Mouse (Mus musculus) neural tube, embryonic 11.5 days (tissue): ENCODE results near the gene Hoxa2. TPM values are rescaled to one million over a fixed set of nuclear protein-coding genes. Genes with fewer than 3 reads are reported as not detected.

Experiments
- ATAC-seq: fragments of 200-750 bp; cut with Nextera tagmentation; 2 replicates; pipeline ENCODE4 v1.8.0; 2017; ENCODE audit warnings: moderate number of reproducible peaks, mild to moderate bottlenecking, moderate TSS enrichment, moderate library complexity; ENCODE audit not compliant: insufficient read depth, low FRiP score, low TSS enrichment
- DNase-seq: peaks from one replicate; pipeline ENCODE4 v3.0.0-alpha.2; 2015; ENCODE audit warnings: low spot score
- H3K27ac ChIP-seq: fragments of 300-500 bp; sonication (generic); 2 replicates; pipeline ENCODE4 v1.5.1; 2014; ENCODE audit warnings: low read depth, mild to moderate bottlenecking, low read length
- H3K27me3 ChIP-seq: fragments of 300-500 bp; sonication (generic); 2 replicates; pipeline ENCODE4 v1.6.1; 2014; ENCODE audit warnings: mild to moderate bottlenecking, low read length, mixed read lengths; ENCODE audit not compliant: control insufficient read depth, insufficient read depth
- H3K36me3 ChIP-seq: fragments of 300-500 bp; sonication (generic); 2 replicates; pipeline ENCODE4 v1.6.1; 2014; ENCODE audit warnings: mild to moderate bottlenecking, low read length, moderate library complexity, mixed read lengths; ENCODE audit not compliant: control insufficient read depth, insufficient read depth
- H3K4me1 ChIP-seq: fragments of 300-500 bp; sonication (generic); 2 replicates; pipeline ENCODE4 v1.6.1; 2014; ENCODE audit warnings: low read length, mixed read lengths; ENCODE audit not compliant: control insufficient read depth, insufficient read depth
- H3K4me2 ChIP-seq: fragments of 300-500 bp; sonication (generic); 2 replicates; pipeline ENCODE4 v1.6.1; 2014; ENCODE audit warnings: low read depth, mild to moderate bottlenecking, moderate library complexity
- H3K4me3 ChIP-seq: fragments of 300-500 bp; sonication (generic); 2 replicates; pipeline ENCODE4 v1.5.1; 2014; ENCODE audit warnings: low read depth, low read length
- H3K9ac ChIP-seq: fragments of 300-500 bp; sonication (generic); 2 replicates; pipeline ENCODE4 v1.6.1; 2014; ENCODE audit warnings: mild to moderate bottlenecking, low read length
- H3K9me3 ChIP-seq: fragments of 300-500 bp; sonication (generic); 2 replicates; pipeline ENCODE4 v1.6.1; 2016; ENCODE audit warnings: low read length; ENCODE audit not compliant: control insufficient read depth
- WGBS: fragments of 180-500 bp; shearing (Covaris S2); extraction: QIAGEN DNeasy Blood & Tissue Kit; methylation state at CpG from one replicate; pipeline ENCODE4 v1.1.7; 2014; 5-methylcytosine and 5-hydroxymethylcytosine counted together
- polyA plus RNA-seq: library from polyadenylated mRNA; unstranded; fragments of >200 nt; fragmentation: Nextera tagmentation; extraction: Ambion mirVana; gene quantifications from 2 replicates; pipeline ENCODE4 v1.2.1, GENCODE M21; 2014

Gene Hoxa2
- polyA plus RNA-seq, 1 experiment from 2014 or later: 37.5 TPM

DNA sequence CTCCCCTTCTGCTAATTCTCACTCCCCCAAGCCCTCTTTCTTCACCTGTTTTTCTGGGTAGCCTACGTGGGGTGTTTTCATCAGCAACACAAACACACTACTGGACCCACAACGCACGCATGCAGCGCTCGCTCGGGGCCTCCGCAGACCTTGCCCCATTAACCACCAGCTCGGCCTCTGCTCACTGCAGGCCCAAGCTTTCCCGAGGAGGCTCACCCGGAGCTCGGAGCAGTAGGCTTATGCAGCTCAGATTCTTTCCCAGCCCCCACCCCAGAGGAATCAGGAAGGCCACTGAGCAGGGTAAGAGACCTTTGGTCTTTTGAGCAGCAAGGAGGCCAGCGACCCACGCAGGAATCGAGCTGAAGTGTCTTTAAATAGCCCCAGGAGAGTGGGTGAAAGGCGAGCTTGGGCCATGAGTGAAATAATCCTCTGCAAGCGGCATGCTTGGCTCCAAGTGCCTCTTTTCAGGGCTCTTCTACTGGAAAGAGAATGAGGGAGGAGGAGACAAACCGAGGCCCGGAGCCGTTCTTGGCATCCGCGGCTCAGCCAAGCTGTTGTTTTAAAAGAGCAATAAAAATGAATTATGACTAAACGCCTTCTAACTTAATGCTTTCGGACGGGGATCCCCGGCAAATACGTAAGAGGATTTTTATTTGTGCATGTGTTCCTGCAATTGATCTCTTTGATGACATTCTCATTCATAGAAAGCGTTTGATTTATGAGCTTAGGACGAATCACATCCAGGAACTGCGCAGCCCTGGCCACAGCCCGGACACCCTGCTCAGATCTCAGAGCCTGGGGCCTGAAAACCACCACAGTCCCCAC is 3.9 kb downstream of the Hoxa2 start:
- Histone ChIP-seq H3K27ac (peak overlapping the region; percentile 99), H3K9me3 (no peaks in the 10 kb centered on the region), H3K4me2 (peak overlapping the region; percentile 78), H3K9ac (peak overlapping the region; percentile 96), H3K4me1 (peaks cover 35% of the 10 kb centered on the region), H3K4me3 (peak overlapping the region; percentile 91), H3K27me3 (no peaks in the 10 kb centered on the region), H3K36me3 (no peaks in the 10 kb centered on the region; the same call in 1 of the 2 replicates)
- peak; percentile 83 for DNase-seq
- under 1% methylated on average over 30 of the region's 30 CpGs for WGBS
- ATAC-seq: peak; percentile 43; the same call in 1 of the 2 replicates

DNA sequence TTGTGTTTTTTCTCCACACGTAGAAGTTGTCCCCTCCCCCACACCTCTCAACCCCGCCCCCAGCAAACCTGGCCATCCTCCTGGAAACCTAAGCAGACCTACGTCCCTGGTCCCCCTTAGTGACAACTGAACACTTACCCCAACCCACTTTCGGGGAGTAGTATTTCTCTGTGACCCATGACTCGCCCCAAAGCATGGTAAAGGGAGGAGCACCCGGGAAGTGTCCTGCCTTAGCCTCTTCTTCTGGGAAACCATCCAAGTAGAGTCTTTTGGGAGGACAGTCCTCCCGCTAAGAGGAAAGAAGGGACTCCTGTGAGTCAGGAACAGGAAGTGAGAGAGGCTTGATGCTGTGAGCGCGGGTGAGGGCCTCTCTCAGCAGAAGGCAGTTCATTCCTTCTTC is 4.7 kb downstream of the Hoxa2 start:
- peaks cover 38% of the 10 kb centered on the region for H3K4me1 ChIP-seq
- H3K27me3 ChIP-seq: no peaks in the 10 kb centered on the region
- H3K9ac ChIP-seq: peak overlapping the region; percentile 96
- peak overlapping the region; percentile 78 for H3K4me2 ChIP-seq
- no peaks in the 10 kb centered on the region; the same call in 1 of the 2 replicates for H3K36me3 ChIP-seq
- peak overlapping the region; percentile 99 for H3K27ac ChIP-seq
- H3K9me3 ChIP-seq: no peaks in the 10 kb centered on the region
- DNase-seq (peak; percentile 58), ATAC-seq (no peak)
- H3K4me3 ChIP-seq: peak overlapping the region; percentile 91
- 0% methylated on average over 9 of the region's 9 CpGs for WGBS

DNA sequence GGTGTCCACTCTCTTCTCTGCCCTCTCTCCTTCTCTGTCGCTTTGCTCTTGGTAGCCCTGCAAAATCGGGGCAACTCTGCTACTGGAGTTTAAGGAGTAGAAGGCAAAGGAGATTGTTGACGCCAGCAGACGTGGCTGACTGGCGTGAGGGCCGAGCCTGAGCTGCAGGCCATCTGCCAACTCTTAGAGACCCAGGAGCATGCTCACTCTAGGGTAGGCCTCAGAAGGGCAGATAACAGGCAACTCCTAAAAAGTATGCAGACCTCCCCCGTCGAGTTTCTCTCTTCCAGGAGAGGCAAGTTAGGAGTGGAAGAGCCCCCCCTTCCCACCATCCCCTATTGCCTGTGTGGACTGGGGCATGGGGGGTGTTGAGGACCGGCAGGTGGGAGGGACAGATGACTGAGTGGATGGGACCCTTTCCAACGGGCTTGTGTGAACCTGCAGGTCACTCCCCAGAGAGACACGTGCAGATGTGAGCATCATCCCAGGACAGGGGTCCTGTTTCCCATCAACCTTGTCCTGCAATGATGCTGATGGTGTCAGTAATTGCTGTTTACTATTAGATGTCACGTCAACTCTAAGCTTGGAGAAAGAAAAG is 5.4 kb downstream of the Hoxa2 start:
- H3K9me3 ChIP-seq: no peaks in the 10 kb centered on the region
- peak overlapping the region; percentile 96 for H3K9ac ChIP-seq
- no peaks in the 10 kb centered on the region for H3K27me3 ChIP-seq
- H3K4me2 ChIP-seq: peak overlapping the region; percentile 78
- no peaks in the 10 kb centered on the region; the same call in 1 of the 2 replicates for H3K36me3 ChIP-seq
- peaks cover 41% of the 10 kb centered on the region for H3K4me1 ChIP-seq
- peak overlapping the region; percentile 91 for H3K4me3 ChIP-seq
- DNase-seq (peak; percentile 65), ATAC-seq (no peak)
- 1% methylated on average over 12 of the region's 12 CpGs for WGBS
- peak overlapping the region; percentile 99 for H3K27ac ChIP-seq

DNA sequence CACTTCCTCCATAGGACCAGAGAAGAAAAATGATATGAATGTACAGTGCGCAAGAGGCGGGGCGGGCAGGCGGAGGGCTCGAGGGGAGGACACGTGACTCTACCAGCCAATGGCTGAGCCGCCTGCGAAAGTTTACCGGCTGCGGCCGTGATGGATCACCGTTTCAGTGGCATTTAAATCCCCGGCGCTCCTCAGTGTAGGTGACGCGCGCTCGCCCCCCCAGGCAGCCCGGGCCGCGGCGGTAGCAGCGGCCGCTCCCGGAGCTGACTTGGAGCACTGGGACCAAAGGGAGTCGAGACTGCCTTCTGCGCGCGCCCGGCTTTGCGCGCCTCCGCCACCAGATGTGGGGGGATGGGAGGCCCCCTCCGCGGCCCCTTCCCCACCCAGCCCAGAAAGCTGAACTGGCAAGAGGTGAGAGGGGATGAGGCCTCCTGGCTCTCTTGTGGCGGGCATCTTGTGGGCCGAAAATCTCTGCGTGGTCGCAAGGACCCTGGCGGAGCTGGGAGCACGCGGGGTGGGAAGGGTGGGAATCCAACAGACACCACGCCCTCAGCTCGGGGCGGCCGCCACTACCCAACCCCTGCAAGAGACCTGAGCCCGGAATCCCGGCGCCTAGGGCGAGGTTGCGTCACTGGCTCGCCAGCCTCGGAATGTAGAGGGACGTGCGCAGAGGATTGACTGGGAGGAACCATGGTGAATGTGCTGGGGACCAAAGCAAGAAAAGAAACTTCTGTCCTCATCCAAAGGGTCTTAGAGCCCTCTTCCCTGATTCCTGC is 6.2 kb downstream of the Hoxa2 start, which contains the start of gene Hoxa1:
Gene Hoxa1 (minus strand): TSS at position 42 of the 776 bp plus-strand sequence.
- no peaks in the 10 kb centered on the region; the same call in 1 of the 2 replicates for H3K36me3 ChIP-seq
- DNase-seq: peak; percentile 95
- under 1% methylated on average over 55 of the region's 55 CpGs for WGBS
- no peaks in the 10 kb centered on the region for H3K27me3 ChIP-seq
- H3K9me3 ChIP-seq: no peaks in the 10 kb centered on the region
- peak within 1 kb of the TSS; percentile 96 for H3K9ac ChIP-seq
- ATAC-seq: peak; percentile 85
- H3K4me2 ChIP-seq: peak within 1 kb of the TSS; percentile 78
- peak within 1 kb of the TSS; percentile 91 for H3K4me3 ChIP-seq
- peak within 1 kb of the TSS; percentile 99 for H3K27ac ChIP-seq
- peaks cover 47% of the 10 kb centered on the region for H3K4me1 ChIP-seq

DNA sequence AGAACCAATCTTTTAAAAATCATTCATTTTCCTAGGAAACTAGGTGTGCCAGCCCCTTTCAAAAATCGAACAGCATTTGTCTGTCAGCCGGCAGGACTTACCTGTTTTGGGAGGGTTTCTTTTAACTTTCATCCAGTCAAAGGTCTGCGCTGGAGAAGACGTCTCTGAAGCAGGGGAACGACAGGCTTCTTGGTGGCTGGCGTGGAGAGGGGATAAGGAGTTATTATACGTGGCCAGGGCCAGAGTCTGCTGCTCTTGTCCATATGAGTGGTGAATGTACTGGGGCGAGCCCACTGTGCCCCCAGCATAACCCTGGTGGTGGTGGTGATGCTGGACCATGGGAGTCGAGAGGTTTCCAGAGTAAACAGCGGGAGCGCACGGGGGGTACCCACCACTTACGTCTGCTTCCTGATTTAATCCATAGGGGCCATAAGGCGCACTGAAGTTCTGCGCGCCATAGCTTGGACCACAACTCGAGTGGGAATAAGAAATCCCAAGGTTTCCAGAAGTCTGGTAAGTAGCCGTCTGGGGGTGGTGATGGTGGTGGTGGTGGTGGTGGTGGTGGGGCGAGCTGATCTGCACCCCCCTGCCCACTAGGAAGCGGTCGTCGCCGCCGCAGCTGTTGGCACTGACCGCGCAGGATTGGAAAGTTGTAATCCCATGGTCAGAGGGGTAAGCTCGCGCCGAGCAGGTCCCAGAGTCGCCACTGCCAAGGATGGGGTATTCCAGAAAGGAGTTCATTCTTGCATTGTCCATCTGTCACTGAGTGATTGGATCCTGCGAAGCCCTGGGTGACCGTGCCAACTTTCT is 7.0 kb downstream of the Hoxa2 start:
- H3K27ac ChIP-seq: peak overlapping the region; percentile 99

DNA sequence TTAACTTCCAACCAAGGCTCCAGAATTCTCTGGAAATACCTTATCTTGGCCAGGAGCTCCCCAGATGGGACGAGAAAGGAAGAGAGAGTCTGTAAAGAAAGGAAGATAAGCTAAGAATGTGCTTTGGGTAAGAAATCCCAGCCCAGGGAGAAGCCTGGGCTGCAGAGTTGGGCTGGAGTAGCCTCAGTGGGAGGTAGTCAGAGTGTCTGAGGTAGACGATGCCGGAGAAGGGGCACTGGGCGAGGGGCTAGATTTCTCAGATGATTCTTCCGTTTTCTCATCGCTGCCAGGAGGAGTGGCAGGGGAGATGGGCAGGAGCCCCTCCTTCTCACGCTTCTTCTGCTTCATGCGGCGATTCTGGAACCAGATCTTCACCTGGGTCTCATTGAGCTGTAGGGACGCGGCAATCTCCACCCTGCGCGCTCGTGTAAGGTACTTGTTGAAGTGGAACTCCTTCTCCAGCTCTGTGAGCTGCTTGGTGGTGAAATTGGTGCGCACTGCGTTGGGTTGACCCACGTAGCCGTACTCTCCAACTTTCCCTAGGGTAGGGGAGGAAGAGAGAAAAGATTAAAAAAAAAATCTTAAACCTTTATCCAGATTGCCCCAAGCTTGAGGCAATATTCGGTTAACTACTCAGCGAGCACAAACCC is 8.0 kb downstream of the Hoxa2 start:
- Histone ChIP-seq H3K36me3 (no peaks in the 10 kb centered on the region), H3K4me1 (peaks cover 50% of the 10 kb centered on the region), H3K27me3 (no peaks in the 10 kb centered on the region), H3K27ac (no peak overlapping the region), H3K4me3 (peak overlapping the region; percentile 91), H3K4me2 (peak overlapping the region; percentile 78), H3K9ac (peak overlapping the region; percentile 96), H3K9me3 (no peaks in the 10 kb centered on the region)
- WGBS: under 1% methylated on average over 20 of the region's 20 CpGs
- ATAC-seq (no peak), DNase-seq (peak; percentile 20)

More for the DNA sequence above, 7.0 kb downstream of the Hoxa2 start:
- Histone ChIP-seq H3K27me3 (no peaks in the 10 kb centered on the region), H3K4me2 (peak overlapping the region; percentile 78), H3K9me3 (no peaks in the 10 kb centered on the region), H3K4me1 (peaks cover 48% of the 10 kb centered on the region), H3K36me3 (no peaks in the 10 kb centered on the region), H3K9ac (peak overlapping the region; percentile 96), H3K4me3 (peak overlapping the region; percentile 91)
- ATAC-seq (peak; percentile 66), DNase-seq (peak; percentile 40)
- under 1% methylated on average over 32 of the region's 32 CpGs for WGBS

DNA sequence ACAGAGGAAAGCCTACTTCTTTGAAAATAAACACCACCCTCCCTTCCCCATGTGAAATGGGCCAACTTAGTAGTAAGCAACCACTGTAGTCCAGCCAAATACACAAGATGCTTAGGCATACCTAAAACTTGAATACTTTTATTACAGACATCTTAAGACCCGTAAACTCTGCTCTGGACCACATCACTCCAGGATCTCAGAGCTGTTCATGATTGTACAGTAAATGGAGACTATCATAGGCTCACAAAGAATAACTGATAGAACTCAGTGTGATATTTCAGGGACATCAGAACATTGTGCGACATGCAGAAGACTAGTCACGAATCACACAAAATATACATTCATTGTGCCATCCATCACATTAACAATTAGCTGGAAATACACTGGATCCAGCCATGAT is 9.2 kb downstream of the Hoxa2 start:
- Histone ChIP-seq H3K4me3 (0 out of 2 replicates have a peak overlapping the region, but pooled peaks have one; percentile 15), H3K9ac (no peak overlapping the region), H3K27me3 (no peaks in the 10 kb centered on the region), H3K9me3 (no peaks in the 10 kb centered on the region), H3K4me2 (peak overlapping the region; percentile 78), H3K36me3 (no peaks in the 10 kb centered on the region), H3K4me1 (peaks cover 55% of the 10 kb centered on the region), H3K27ac (no peak overlapping the region)
- 42% methylated on average over 3 of the region's 3 CpGs for WGBS
- ATAC-seq: no peak
- no peak for DNase-seq
